Mouse (Mus musculus) G1E (cell line): Measurements from ENCODE around the gene Gpr152. TPM values are rescaled to one million over a fixed set of nuclear protein-coding genes. Genes with fewer than 3 reads are reported as not detected.
A peak's percentile ranks its signal among the peaks of the same experiment; 100 is the strongest.
"Not testable (repeated sequence)": the region's sequence is repeated elsewhere in the genome, so short reads cannot be mapped to it uniquely, and the experiment has no call there.

Source experiments
- ATAC-seq: 2 replicates; pipeline ENCODE4 v1.8.0; 2016; ENCODE audit warnings: mild to moderate bottlenecking; ENCODE audit not compliant: insufficient number of reproducible peaks, poor library complexity, low FRiP score, severe bottlenecking; ENCODE audit errors: extremely low read depth
- DNase-seq: peaks from one replicate; pipeline ENCODE4 v3.0.0; 2012; ENCODE audit warnings: low spot score
- H3K27me3 ChIP-seq: 2 replicates; pipeline ENCODE4 v1.6.1; 2012; ENCODE audit warnings: mild to moderate bottlenecking, low read length, inconsistent platforms; ENCODE audit not compliant: insufficient read depth
- H3K36me3 ChIP-seq: replicated peaks from 2 replicates; pipeline ENCODE3; 2012; ENCODE audit warnings: mild to moderate bottlenecking, inconsistent platforms
- H3K4me1 ChIP-seq: 2 replicates; pipeline ENCODE4 v1.6.1; 2012; ENCODE audit warnings: low read depth, low read length, inconsistent platforms, mixed read lengths; ENCODE audit not compliant: insufficient read depth
- H3K4me3 ChIP-seq: 2 replicates; pipeline ENCODE4 v1.5.1; 2012; ENCODE audit warnings: low read depth, mild to moderate bottlenecking, inconsistent platforms, low read length, moderate library complexity, mixed read lengths
- H3K9me3 ChIP-seq: replicated peaks from 2 replicates; pipeline ENCODE4 v1.6.1; 2012; ENCODE audit warnings: inconsistent platforms
- CTCF ChIP-seq: IDR thresholded peaks from 2 replicates; pipeline ENCODE4 v1.5.1; 2012; ENCODE audit warnings: low read depth, low read length, inconsistent platforms, mixed read lengths
- GATA1 ChIP-seq: IDR thresholded peaks from 2 replicates; pipeline ENCODE4 v1.6.1; 2012; ENCODE audit warnings: borderline replicate concordance, low read length, inconsistent platforms, mixed read lengths
- GATA2 ChIP-seq: IDR thresholded peaks from 2 replicates; pipeline ENCODE4 v1.6.1; 2012; ENCODE audit warnings: low read depth, low read length, inconsistent platforms, borderline replicate concordance
- POLR2AphosphoS5 ChIP-seq: IDR thresholded peaks from 2 replicates; pipeline ENCODE4 v1.6.1; 2012; ENCODE audit warnings: low read depth, low read length, inconsistent platforms; ENCODE audit not compliant: insufficient replicate concordance
- TAL1 ChIP-seq: conservative IDR thresholded peaks from 2 replicates; pipeline ENCODE4 v1.6.1; 2012; ENCODE audit warnings: low read depth, low read length, inconsistent platforms, mixed read lengths
- polyA plus RNA-seq: library from polyadenylated mRNA; stranded (reverse); fragments of >175 nt; gene quantifications from 2 replicates; pipeline ENCODE4 v1.2.3, GENCODE M21; 2012
- total RNA-seq, 2 experiments: library from RNA; stranded (forward) in 1 of 2; stranded (reverse) in 1 of 2; fragments of 200-1000 nt in 1 of 2; fragments of >200 nt in 1 of 2; fragmentation: Nextera tagmentation in 1 of 2; gene quantifications; 2 replicates each; pipeline ENCODE4 v1.2.3; 2014 to 2017

The Gpr152 gene
- total and polyA plus RNA-seq, 3 experiments: 0.11 TPM; not detected in 2

GRCm38 (mm10) chr19:4126759-4127495, 12.7 kb upstream of the Gpr152 start:
- ATAC-seq: no peak

GRCm38 (mm10) chr19:4129462-4129861, 10.1 kb upstream of the Gpr152 start:
- no peaks in the 10 kb centered on the region for H3K9me3 ChIP-seq
- TF ChIP-seq GATA2 (no peak), POLR2AphosphoS5 (no peak), TAL1 (no peak), GATA1 (no peak), CTCF (no peak)
- DNase-seq (no peak), ATAC-seq (no peak)
- H3K36me3 ChIP-seq: peaks cover 62% of the 10 kb centered on the region
- no peak overlapping the region for H3K4me3 ChIP-seq
- peaks cover 36% of the 10 kb centered on the region for H3K4me1 ChIP-seq
- H3K27me3 ChIP-seq: no peaks in the 10 kb centered on the region

More at GRCm38 (mm10) chr19:4126759-4127495, 12.7 kb upstream of the Gpr152 start:
- H3K4me1 ChIP-seq: peaks cover 61% of the 10 kb centered on the region
- no peaks in the 10 kb centered on the region for H3K9me3 ChIP-seq
- DNase-seq: no peak
- H3K36me3 ChIP-seq: peaks cover 50% of the 10 kb centered on the region
- peak overlapping the region; percentile 85; the same call in 1 of the 2 replicates for H3K4me3 ChIP-seq
- no peaks in the 10 kb centered on the region for H3K27me3 ChIP-seq
- TF ChIP-seq CTCF (no peak), TAL1 (no peak), POLR2AphosphoS5 (no peak), GATA1 (no peak), GATA2 (no peak)

GRCm38 (mm10) chr19:4130106-4130505, 9.5 kb upstream of the Gpr152 start:
- Histone ChIP-seq H3K4me3 (no peak overlapping the region), H3K4me1 (peaks cover 30% of the 10 kb centered on the region), H3K36me3 (peaks cover 62% of the 10 kb centered on the region), H3K27me3 (no peaks in the 10 kb centered on the region), H3K9me3 (no peaks in the 10 kb centered on the region)
- ATAC-seq (no peak), DNase-seq (no peak)
- TF ChIP-seq GATA2: no peak
- TF ChIP-seq TAL1: no peak
- TF ChIP-seq CTCF: no peak
- no peak for TF ChIP-seq POLR2AphosphoS5
- no peak for TF ChIP-seq GATA1

GRCm38 (mm10) chr19:4131075-4131474, 8.5 kb upstream of the Gpr152 start:
- Histone ChIP-seq H3K9me3 (no peaks in the 10 kb centered on the region), H3K4me1 (peaks cover 32% of the 10 kb centered on the region), H3K27me3 (no peaks in the 10 kb centered on the region), H3K4me3 (no peak overlapping the region; the same call in 1 of the 2 replicates), H3K36me3 (peaks cover 62% of the 10 kb centered on the region)
- ATAC-seq (no peak), DNase-seq (no peak)
- no peak for TF ChIP-seq CTCF
- no peak for TF ChIP-seq POLR2AphosphoS5
- TF ChIP-seq GATA1: no peak
- TF ChIP-seq GATA2: no peak
- no peak for TF ChIP-seq TAL1

- H3K4me3 ChIP-seq: no peak overlapping the region
- DNase-seq (no peak), ATAC-seq (no peak)
- no peaks in the 10 kb centered on the region for H3K27me3 ChIP-seq
- no peak for TF ChIP-seq GATA2
- TF ChIP-seq TAL1: no peak
- no peak for TF ChIP-seq GATA1
- no peak for TF ChIP-seq POLR2AphosphoS5
- TF ChIP-seq CTCF: no peak
- H3K4me1 ChIP-seq: peaks cover 28% of the 10 kb centered on the region
- peaks cover 62% of the 10 kb centered on the region for H3K36me3 ChIP-seq
- H3K9me3 ChIP-seq: no peaks in the 10 kb centered on the region
Measured at GRCm38 (mm10) chr19:4131768-4132167, 7.8 kb upstream of the Gpr152 start.

- H3K4me1 ChIP-seq: peaks cover 21% of the 10 kb centered on the region
- peaks cover 40% of the 10 kb centered on the region for H3K36me3 ChIP-seq
- no peak overlapping the region for H3K4me3 ChIP-seq
- TF ChIP-seq TAL1 (no peak), CTCF (no peak), GATA1 (no peak), POLR2AphosphoS5 (no peak), GATA2 (no peak)
- DNase-seq: no peak
- H3K9me3 ChIP-seq: no peaks in the 10 kb centered on the region
- H3K27me3 ChIP-seq: peaks cover 16% of the 10 kb centered on the region
- no peak for ATAC-seq
Measured at GRCm38 (mm10) chr19:4134354-4134753, 5.2 kb upstream of the Gpr152 start.

- H3K4me3 ChIP-seq, DNase-seq, H3K9me3 ChIP-seq, ATAC-seq: not testable (repeated sequence)
- Histone ChIP-seq H3K27me3 (peaks cover 27% of the 10 kb centered on the region), H3K36me3 (peaks cover 29% of the 10 kb centered on the region), H3K4me1 (peaks cover 21% of the 10 kb centered on the region)
Measured at GRCm38 (mm10) chr19:4135229-4135962, 4.2 kb upstream of the Gpr152 start.

GRCm38 (mm10) chr19:4135963-4136345, 3.6 kb upstream of the Gpr152 start:
- DNase-seq, H3K4me3 ChIP-seq, H3K9me3 ChIP-seq, ATAC-seq: not testable (repeated sequence)
- Histone ChIP-seq H3K4me1 (peaks cover 16% of the 10 kb centered on the region), H3K27me3 (peaks cover 32% of the 10 kb centered on the region), H3K36me3 (peaks cover 24% of the 10 kb centered on the region)
